Mouse (Mus musculus) thymus, adult 2 months (tissue): Measurements from ENCODE around the gene Epb41. TPM values are rescaled to one million over a fixed set of nuclear protein-coding genes. Genes with fewer than 3 reads are reported as not detected.

ENCODE experiments used
- DNase-seq: peaks from one replicate; pipeline ENCODE4 v3.0.0; 2021
- H3K27ac ChIP-seq: fragments of 200-500 bp; 2 replicates; pipeline ENCODE4 v1.5.1; 2012; ENCODE audit warnings: low read length, control low read depth; ENCODE audit not compliant: control insufficient read depth, insufficient read depth
- H3K27me3 ChIP-seq: fragments of 200-500 bp; 2 replicates; pipeline ENCODE4 v1.6.1; 2012; ENCODE audit warnings: mild to moderate bottlenecking, low read length, moderate library complexity, mixed read lengths; ENCODE audit not compliant: control insufficient read depth, insufficient read depth
- H3K36me3 ChIP-seq: fragments of 200-500 bp; 2 replicates; pipeline ENCODE4 v1.6.1; 2012; ENCODE audit warnings: mild to moderate bottlenecking, low read length, moderate library complexity; ENCODE audit not compliant: control insufficient read depth, insufficient read depth
- H3K4me1 ChIP-seq: fragments of 200-500 bp; replicated peaks from 2 replicates; pipeline ENCODE4 v1.6.1; 2012; ENCODE audit warnings: low read length; ENCODE audit not compliant: control insufficient read depth, insufficient read depth
- H3K4me3 ChIP-seq: fragments of 200-500 bp; 2 replicates; pipeline ENCODE4 v1.5.1; 2012; ENCODE audit warnings: mild to moderate bottlenecking, low read length, control low read depth, moderate library complexity; ENCODE audit not compliant: control insufficient read depth, insufficient read depth
- CTCF ChIP-seq: fragments of 200-500 bp; IDR thresholded peaks from 2 replicates; pipeline ENCODE4 v1.5.1; 2012; ENCODE audit warnings: mild to moderate bottlenecking, control low read depth, low read length, moderate library complexity, borderline replicate concordance; ENCODE audit not compliant: control insufficient read depth, poor library complexity, insufficient read depth; ENCODE audit errors: extremely low read depth
- POLR2A ChIP-seq: fragments of 200-500 bp; IDR thresholded peaks from 2 replicates; pipeline ENCODE4 v1.6.1; 2012; ENCODE audit warnings: mild to moderate bottlenecking, low read length, control low read depth, moderate library complexity; ENCODE audit not compliant: control insufficient read depth, poor library complexity, insufficient read depth; ENCODE audit errors: extremely low read depth
- WGBS: fragments of 180-500 bp; shearing (Covaris S2); methylation state at CpG from one replicate; pipeline ENCODE4 v1.1.7; 2018; 5-methylcytosine and 5-hydroxymethylcytosine counted together
- polyA plus RNA-seq: library from polyadenylated mRNA; depleted of rRNA; stranded (reverse); fragments of >200 nt; gene quantifications from 2 replicates; pipeline ENCODE4 v1.2.3, GENCODE M21; 2012

The Epb41 gene
- polyA plus RNA-seq, 1 experiment: 103 TPM

- WGBS: 96% methylated on average over 6 of the region's 6 CpGs
- H3K36me3 ChIP-seq: no peaks in the 10 kb centered on the region
- H3K4me1 ChIP-seq: peaks cover 4% of the 10 kb centered on the region
- H3K27ac ChIP-seq: no peak overlapping the region
- DNase-seq: no peak
- H3K27me3 ChIP-seq: no peaks in the 10 kb centered on the region
- no peak overlapping the region for H3K4me3 ChIP-seq
- TF ChIP-seq CTCF: no peak
- TF ChIP-seq POLR2A: no peak
Observed at GRCm38 (mm10) chr4:132027167-132027566, 48.0 kb downstream of the Epb41 start.

- Histone ChIP-seq H3K4me3 (no peak overlapping the region), H3K27ac (no peak overlapping the region), H3K36me3 (no peaks in the 10 kb centered on the region), H3K4me1 (peaks cover 4% of the 10 kb centered on the region), H3K27me3 (no peaks in the 10 kb centered on the region)
- 93% methylated on average over 5 of the region's 5 CpGs for WGBS
- DNase-seq: no peak
- no peak for TF ChIP-seq POLR2A
- no peak for TF ChIP-seq CTCF
Observed at GRCm38 (mm10) chr4:132025738-132026527, 49.2 kb downstream of the Epb41 start.

- no peaks in the 10 kb centered on the region for H3K27me3 ChIP-seq
- TF ChIP-seq CTCF: no peak
- no peak for TF ChIP-seq POLR2A
- 91% methylated on average over 2 of the region's 2 CpGs for WGBS
- no peak overlapping the region for H3K27ac ChIP-seq
- H3K4me3 ChIP-seq: no peak overlapping the region
- no peak for DNase-seq
- no peaks in the 10 kb centered on the region for H3K36me3 ChIP-seq
- no peaks in the 10 kb centered on the region; the same call in 1 of the 2 replicates for H3K4me1 ChIP-seq
Observed at GRCm38 (mm10) chr4:132025264-132025663, 49.9 kb downstream of the Epb41 start.

- Histone ChIP-seq H3K27ac (no peak overlapping the region), H3K27me3 (no peaks in the 10 kb centered on the region), H3K4me1 (no peaks in the 10 kb centered on the region; the same call in 1 of the 2 replicates), H3K4me3 (no peak overlapping the region), H3K36me3 (no peaks in the 10 kb centered on the region)
- DNase-seq: no peak
- TF ChIP-seq CTCF: no peak
- no peak for TF ChIP-seq POLR2A
- WGBS: 96% methylated on average over 2 of the region's 2 CpGs
Observed at GRCm38 (mm10) chr4:132023816-132024215, 51.3 kb downstream of the Epb41 start.

- Histone ChIP-seq H3K27ac (no peak overlapping the region), H3K27me3 (no peaks in the 10 kb centered on the region), H3K4me3 (no peak overlapping the region), H3K4me1 (no peaks in the 10 kb centered on the region; the same call in 1 of the 2 replicates), H3K36me3 (no peaks in the 10 kb centered on the region)
- DNase-seq: no peak
- TF ChIP-seq POLR2A (no peak), CTCF (no peak)
- WGBS: 97% methylated on average over 4 of the region's 4 CpGs
Observed at GRCm38 (mm10) chr4:132022639-132023038, 52.5 kb downstream of the Epb41 start.

GRCm38 (mm10) chr4:132021883-132022282 is 53.2 kb downstream of the Epb41 start:
- 99% methylated on average over 7 of the region's 7 CpGs for WGBS
- H3K4me3 ChIP-seq: no peak overlapping the region
- no peak for TF ChIP-seq POLR2A
- TF ChIP-seq CTCF: no peak
- H3K27ac ChIP-seq: no peak overlapping the region
- H3K36me3 ChIP-seq: no peaks in the 10 kb centered on the region
- no peak for DNase-seq
- no peaks in the 10 kb centered on the region for H3K27me3 ChIP-seq
- no peaks in the 10 kb centered on the region; the same call in 1 of the 2 replicates for H3K4me1 ChIP-seq
